Mouse (Mus musculus) macrophage (primary cell): ENCODE results near the gene Slc23a2. TPM values are rescaled to one million over a fixed set of nuclear protein-coding genes. Genes with fewer than 3 reads are reported as not detected.

ENCODE experiments used
- H3K27ac ChIP-seq: fragments of 350-480 bp; formaldehyde crosslinking; 2 replicates; pipeline ENCODE4 v1.9.0; 2021
- H3K36me3 ChIP-seq: fragments of 350-480 bp; formaldehyde crosslinking; 2 replicates; pipeline ENCODE4 v1.9.0; 2021; ENCODE audit errors: inconsistent target
- H3K4me3 ChIP-seq: fragments of 350-480 bp; formaldehyde crosslinking; 2 replicates; pipeline ENCODE4 v1.9.0; 2021; ENCODE audit errors: inconsistent target
- H3K79me2 ChIP-seq: fragments of 350-480 bp; formaldehyde crosslinking; 2 replicates; pipeline ENCODE4 v1.9.0; 2021; ENCODE audit errors: inconsistent target
- WGBS: methylation state at CpG from one replicate; pipeline ENCODE4 v1.1.7; 2026; ENCODE audit warnings: inconsistent platforms; ENCODE audit not compliant: missing documents; 5-methylcytosine and 5-hydroxymethylcytosine counted together
- polyA plus RNA-seq: library from polyadenylated mRNA; stranded (reverse); fragments of 250-400 nt; gene quantifications from 3 replicates; pipeline ENCODE4 v1.2.4, GENCODE M21; 2018; ENCODE audit warnings: inconsistent platforms

Gene Slc23a2
- polyA plus RNA-seq, 1 experiment from 2014 or later, result 42.4 TPM

DNA sequence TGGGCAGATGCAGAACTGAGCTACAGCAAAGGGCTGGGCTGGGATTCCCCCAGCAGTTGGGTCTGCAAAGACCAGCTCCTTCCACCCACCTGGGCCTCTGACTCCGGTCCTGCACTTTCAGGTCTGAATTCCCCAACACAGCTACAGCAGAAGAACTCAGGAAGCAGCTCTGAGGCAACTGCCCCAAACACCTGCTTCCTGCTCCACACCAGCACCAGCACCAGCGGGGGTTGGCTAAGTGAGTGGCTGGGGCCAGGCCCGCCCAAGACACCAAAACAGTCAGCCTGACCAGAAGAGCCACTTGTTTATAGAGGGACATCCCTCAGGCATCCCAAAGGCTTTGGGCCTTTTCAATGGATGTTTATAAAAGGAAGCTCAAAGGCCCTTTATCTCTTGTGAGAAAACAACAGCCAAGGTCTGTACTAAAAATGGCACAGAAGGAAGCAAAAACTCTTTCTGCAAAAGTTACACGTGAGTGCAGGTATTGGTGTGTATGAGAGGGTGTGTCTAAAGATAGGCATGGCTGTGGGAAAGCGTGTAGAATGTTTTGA, 123.8 kb downstream of the Slc23a2 start:
- Histone ChIP-seq H3K4me3 (peak overlapping the region; percentile 26), H3K27ac (peak overlapping the region; percentile 99), H3K79me2 (peaks cover 94% of the 10 kb centered on the region), H3K36me3 (no peaks in the 10 kb centered on the region)
- WGBS, result 13% methylated on average over 5 of the region's 5 CpGs

DNA sequence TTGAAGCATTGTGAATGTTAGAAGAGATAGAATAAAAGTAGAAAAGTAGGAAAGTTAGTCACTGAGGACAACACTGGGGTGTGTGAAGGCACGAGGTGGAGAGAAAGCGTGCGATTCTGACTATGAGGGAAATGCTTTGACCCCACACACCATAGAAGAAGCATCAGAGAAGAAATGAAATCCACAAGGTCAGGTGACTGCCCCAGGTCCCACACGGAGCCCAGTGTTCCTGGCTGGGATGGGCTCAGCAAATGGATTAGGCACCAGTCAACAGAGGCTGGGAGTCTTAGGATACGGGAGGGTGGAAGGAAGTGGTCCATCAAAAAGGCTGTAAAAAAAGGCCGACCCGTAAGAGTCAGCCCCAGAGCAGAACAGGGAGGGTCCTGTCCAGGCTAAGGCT, 124.5 kb downstream of the Slc23a2 start:
- H3K27ac ChIP-seq, result peak overlapping the region; percentile 99
- peaks cover 94% of the 10 kb centered on the region for H3K79me2 ChIP-seq
- 19% methylated on average over 7 of the region's 7 CpGs for WGBS
- peak overlapping the region; percentile 26 for H3K4me3 ChIP-seq
- no peaks in the 10 kb centered on the region for H3K36me3 ChIP-seq

DNA sequence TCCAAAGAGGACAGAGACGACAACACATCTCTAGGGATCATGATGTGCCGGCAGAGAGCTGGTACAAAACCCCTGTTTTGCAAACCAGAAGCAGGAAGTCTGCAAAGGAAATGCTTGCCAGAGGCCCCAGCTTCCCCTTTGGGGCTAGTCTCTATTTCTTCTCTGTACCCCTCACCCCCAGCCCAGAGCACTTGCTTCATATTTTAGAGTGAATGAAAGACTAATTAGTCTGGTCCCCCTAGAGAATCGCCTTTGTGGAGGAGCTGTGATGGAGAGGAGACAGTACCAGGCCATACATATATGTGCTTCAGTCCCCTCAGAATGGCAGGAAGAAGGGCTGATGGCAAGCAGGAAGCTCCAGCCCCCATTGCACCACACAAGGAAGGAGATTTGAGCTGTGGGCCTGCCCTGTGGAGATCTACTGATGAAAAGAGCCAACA, 125.5 kb downstream of the Slc23a2 start:
- Histone ChIP-seq H3K27ac (peak overlapping the region; percentile 99), H3K79me2 (peaks cover 94% of the 10 kb centered on the region), H3K4me3 (peak overlapping the region; percentile 26), H3K36me3 (no peaks in the 10 kb centered on the region)
- WGBS, result 2% methylated on average over 3 of the region's 3 CpGs

DNA sequence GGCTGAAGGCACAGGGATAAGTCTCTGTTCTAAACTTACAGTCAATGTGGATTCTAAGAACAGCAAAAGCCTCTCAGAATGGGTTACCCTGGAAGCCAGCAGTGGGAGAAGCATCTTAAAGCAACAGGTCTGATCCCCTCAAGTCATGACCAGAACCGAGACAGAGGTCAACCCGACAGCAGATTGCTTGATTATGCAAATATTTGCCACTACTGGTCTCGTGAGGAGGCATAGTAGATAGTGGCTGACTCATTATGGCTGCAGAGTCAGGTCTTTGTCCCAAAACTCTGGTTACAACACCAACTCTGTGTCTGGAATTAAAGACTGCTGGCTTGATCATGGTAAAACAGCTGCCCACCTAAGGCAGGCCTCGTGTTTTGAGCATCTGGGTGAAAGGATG, 126.8 kb downstream of the Slc23a2 start:
- Histone ChIP-seq H3K27ac (peak overlapping the region; percentile 99), H3K4me3 (no peak overlapping the region)

DNA sequence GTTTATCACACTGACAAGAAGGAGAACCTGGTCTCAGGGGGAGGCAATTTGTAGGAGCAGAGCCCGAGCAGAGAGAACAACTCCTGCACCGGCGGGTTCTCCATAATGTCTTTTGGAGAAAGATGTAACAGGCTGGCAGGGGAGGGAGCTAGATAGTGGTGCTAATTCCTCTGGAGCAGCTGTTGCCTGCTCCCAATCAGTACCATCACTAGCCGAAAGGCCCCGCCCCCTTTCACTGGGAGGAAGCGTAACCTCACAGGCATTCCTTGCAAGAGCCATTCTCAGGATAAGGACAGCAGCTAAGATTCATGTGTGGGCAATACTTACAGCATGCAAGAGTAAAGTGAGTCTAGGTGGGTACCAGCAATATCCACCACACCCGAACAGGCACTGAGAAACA, 127.3 kb downstream of the Slc23a2 start:
- peaks cover 3% of the 10 kb centered on the region for H3K36me3 ChIP-seq
- WGBS, result 44% methylated on average over 7 of the region's 7 CpGs
- no peak overlapping the region for H3K4me3 ChIP-seq
- peak overlapping the region; percentile 99 for H3K27ac ChIP-seq
- H3K79me2 ChIP-seq, result peaks cover 94% of the 10 kb centered on the region

More for the DNA sequence above, 126.8 kb downstream of the Slc23a2 start:
- 11% methylated on average over 4 of the region's 4 CpGs for WGBS
- Histone ChIP-seq H3K36me3 (no peaks in the 10 kb centered on the region), H3K79me2 (peaks cover 94% of the 10 kb centered on the region)

DNA sequence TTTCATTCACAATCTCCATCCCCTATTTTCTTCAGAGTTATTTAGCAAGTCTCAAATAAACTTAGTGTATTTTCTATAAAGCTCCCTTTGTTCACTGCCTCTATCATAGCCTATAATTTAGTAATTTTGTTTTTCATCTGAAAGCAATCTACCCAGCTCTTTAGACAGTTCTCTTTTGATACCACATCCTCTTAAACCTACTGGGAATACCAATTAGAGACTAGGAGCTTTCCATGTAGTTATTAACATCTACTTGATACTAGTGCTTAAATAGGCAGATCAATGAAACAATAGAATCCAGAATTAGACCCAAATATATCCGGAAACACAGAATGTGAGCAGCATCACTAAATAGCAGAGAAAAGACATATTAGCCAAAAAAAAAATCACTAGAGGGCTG, 128.9 kb downstream of the Slc23a2 start:
- Histone ChIP-seq H3K27ac (no peak overlapping the region), H3K36me3 (peaks cover 17% of the 10 kb centered on the region), H3K4me3 (no peak overlapping the region), H3K79me2 (peaks cover 94% of the 10 kb centered on the region)
- WGBS, result 86% methylated on average over 1 of the region's 1 CpGs

DNA sequence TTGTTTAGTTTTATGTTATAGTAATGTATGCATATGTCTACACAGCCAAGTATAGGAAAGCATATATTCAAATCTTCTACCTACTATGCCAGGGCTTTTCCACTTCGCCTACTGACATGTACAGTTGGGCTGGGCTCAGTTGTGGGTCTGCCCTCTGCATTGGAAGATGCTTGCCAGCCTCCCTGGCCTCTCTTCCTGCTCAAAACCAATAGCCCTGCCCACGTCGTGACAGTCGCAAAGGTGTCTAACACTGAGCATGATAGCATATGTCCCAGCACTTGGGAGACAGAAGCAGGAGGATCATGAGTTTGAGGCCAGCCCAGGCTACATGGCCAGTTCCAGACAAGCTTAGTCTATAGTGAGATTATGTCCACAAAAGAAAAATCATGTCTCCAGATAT, 131.8 kb downstream of the Slc23a2 start:
- no peak overlapping the region for H3K4me3 ChIP-seq
- H3K79me2 ChIP-seq, result peaks cover 84% of the 10 kb centered on the region
- 80% methylated on average over 4 of the region's 4 CpGs for WGBS
- peaks cover 43% of the 10 kb centered on the region for H3K36me3 ChIP-seq
- no peak overlapping the region for H3K27ac ChIP-seq

DNA sequence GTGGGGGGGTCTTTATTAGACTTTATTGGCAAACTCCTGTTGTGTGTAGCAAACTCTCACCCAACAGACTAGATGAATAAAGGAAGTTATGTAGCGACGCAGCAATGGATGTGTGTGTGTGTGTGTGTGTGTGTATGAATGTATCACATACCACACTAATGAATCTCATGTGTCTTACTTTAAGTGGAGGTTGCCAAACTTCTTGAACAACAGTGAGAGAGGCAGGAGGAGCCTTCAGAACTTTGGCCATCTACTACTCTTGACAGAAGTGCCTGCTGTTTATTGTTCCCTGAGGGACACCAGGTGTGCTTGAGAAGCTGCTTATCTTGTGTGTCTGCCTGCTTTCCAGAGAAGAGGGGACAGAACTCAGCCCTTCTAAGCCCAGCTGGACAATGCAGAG, 134.1 kb downstream of the Slc23a2 start:
- Histone ChIP-seq H3K27ac (no peak overlapping the region), H3K4me3 (no peak overlapping the region), H3K36me3 (peaks cover 45% of the 10 kb centered on the region), H3K79me2 (peaks cover 65% of the 10 kb centered on the region)
- no CpG with 5 or more reads among the region's 2 CpGs for WGBS

DNA sequence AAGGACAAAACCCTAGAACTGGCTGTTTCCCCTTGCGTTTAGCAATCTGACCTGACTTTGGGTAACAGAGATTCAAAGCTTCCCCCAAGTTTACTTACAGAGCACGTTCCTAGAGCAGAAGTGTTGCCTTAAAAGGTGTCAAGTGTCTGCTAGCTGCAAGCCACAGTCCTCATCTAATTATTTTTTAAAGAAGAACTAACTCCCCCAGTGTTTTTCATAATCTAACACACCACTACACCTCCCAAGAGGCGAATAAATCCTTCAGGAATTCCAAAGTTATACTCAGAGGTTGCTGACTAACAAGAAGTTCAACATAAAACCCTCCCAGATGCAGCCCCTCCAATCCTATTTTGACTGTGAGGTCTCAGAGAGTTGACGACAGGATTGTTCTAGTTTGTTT, 136.7 kb downstream of the Slc23a2 start:
- whole genome bisulfite sequencing, result 64% methylated on average over 4 of the region's 4 CpGs
- Histone ChIP-seq H3K36me3 (peaks cover 71% of the 10 kb centered on the region), H3K4me3 (no peak overlapping the region), H3K27ac (no peak overlapping the region), H3K79me2 (peaks cover 45% of the 10 kb centered on the region)

DNA sequence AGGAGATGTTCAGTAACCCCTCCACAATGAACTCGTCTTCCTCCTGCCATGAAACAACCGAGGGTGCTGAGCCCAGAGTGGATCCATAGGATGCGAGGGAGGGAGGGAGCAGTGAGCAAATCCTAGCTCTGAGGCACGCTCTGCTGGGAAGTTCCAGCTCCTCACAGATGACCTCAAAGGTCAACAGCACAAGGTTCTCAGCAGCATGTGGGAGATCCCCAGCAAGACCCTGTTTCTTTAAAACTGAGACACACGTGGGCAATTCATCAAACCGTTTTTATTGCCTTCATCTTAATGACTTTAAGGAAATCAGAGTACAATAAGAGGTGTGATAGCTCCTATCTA, 137.5 kb downstream of the Slc23a2 start:
- Histone ChIP-seq H3K79me2 (peaks cover 38% of the 10 kb centered on the region), H3K4me3 (no peak overlapping the region), H3K27ac (peak overlapping the region; percentile 92), H3K36me3 (peaks cover 74% of the 10 kb centered on the region)
- 87% methylated on average over 6 of the region's 6 CpGs for WGBS

DNA sequence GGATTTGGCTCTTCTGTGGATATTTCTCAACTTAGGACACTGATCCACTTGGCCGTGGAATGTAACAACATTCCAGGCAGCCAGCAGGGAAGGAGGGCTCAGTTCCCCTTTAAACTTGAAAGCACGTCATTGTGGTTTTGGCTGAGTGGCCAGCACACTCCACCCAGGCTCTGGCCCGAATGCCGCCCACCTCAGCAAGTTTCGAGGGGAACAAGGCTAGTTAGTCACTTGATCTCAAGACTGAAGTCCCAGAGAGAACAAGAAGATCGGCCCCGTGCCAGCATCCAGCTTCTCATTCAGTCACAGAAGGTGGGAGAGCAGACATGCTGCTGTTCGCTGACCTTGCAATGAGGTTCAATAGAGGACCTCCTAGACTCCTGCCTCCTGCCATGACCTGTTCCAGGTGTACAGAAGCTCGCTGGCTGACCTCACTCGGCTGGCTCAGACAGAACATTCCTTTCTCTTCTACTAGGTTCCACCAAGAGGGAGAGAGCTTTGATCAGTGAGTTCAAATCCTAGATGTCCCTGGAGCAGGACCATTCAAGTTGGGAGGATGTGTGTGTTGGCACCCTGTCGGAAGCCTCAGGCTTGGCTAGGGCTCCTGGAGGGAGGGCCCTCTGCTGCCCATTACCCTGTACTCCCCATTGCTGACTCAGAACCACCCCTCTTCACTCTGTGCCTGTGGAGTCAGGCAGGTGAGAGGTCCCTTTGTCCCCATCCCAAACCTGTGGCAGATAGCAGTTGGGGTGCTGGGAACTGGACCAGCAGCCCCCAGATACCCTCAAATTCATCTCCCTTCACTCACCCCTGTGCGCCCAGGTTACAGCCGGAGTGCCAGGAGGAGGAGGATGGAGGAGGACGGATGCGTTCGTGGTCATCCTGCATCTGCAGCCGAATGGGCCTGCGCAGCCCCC, 138.1 kb downstream of the Slc23a2 start:
- H3K4me3 ChIP-seq, result no peak overlapping the region

DNA sequence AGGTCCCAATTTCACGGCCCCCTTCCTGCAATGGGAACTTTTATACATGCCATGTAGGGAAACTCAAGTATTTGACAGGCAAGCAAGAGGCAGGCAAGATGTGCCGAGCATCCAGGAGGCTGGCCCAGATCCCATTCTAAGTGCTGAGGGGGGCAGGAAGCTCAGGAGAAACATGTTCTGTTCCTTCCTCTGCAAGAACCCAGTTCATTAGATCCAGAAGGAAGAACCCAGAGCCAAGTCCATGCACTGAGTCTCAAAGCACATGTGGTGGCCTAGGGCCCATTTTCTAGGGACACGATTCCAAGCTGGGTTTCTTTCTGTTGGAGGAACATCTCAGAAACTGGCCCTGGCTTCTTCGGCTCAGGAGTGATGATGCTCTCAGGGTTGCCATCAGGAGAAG, 139.5 kb downstream of the Slc23a2 start:
- H3K79me2 ChIP-seq, result peaks cover 21% of the 10 kb centered on the region; the same call in 1 of the 2 replicates
- 98% methylated on average over 4 of the region's 4 CpGs for WGBS
- H3K4me3 ChIP-seq, result no peak overlapping the region
- peaks cover 75% of the 10 kb centered on the region for H3K36me3 ChIP-seq
- peak overlapping the region; percentile 92 for H3K27ac ChIP-seq

More for the DNA sequence above, 138.1 kb downstream of the Slc23a2 start:
- peak overlapping the region; percentile 92 for H3K27ac ChIP-seq
- WGBS, result 49% methylated on average over 17 of the region's 18 CpGs
- peaks cover 32% of the 10 kb centered on the region; the same call in 1 of the 2 replicates for H3K79me2 ChIP-seq
- H3K36me3 ChIP-seq, result peaks cover 74% of the 10 kb centered on the region

DNA sequence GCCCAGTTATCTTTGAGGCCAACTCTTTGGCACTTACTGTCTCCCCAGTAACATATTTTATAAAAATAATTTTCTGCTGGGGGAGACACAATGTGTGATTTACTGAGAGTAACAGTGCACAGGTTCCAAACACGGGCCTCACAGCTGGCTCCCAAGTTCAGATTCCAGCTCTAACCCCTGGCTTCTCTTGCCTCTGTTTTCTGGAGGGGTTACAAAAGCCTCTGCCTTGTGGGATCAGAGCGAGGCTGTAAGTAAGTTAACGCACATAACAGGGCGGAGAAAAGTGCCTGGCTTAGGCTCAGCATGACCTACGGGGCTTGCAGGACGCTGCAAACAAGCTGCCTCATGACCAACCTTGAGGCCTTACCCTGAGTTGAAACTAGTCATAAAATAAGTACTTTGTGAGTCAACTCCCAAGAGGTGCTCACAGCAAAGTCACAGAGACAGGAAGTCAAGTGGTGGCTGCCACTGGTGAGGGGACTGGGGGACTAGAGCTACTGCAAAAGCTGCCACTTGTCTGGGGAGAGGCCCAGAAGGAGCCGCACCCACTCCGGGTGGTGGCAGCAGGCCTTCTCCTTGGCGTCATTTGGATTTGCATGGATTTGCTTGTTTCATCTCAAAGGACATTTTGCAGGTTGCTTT, 140.3 kb downstream of the Slc23a2 start:
- 0 out of 2 replicates have a peak overlapping the region, but pooled peaks have one; percentile 92 for H3K27ac ChIP-seq
- H3K79me2 ChIP-seq, result peaks cover 16% of the 10 kb centered on the region; the same call in 1 of the 2 replicates
- no peak overlapping the region for H3K4me3 ChIP-seq
- H3K36me3 ChIP-seq, result peaks cover 75% of the 10 kb centered on the region
- 96% methylated on average over 8 of the region's 9 CpGs for WGBS

DNA sequence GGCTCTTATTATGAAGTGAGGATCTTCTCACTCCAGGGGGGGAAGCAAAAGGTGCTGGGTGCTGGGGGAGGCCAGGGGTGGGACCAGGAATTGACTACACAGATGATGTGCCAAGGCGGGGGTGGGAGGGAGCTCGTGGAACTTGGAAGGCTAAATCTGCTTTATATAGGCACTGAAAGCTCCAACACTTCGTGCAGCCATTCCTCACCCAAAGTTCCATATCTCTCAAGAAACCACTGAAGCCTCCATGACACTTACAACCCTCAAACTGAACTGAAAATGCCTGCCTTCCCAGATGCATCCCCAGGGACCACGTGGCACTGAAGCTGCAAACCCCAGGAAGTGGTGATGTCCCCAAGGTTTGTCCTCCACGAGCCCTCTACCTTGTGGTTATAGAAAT, 141.0 kb downstream of the Slc23a2 start:
- 80% methylated on average over 5 of the region's 5 CpGs for WGBS
- no peak overlapping the region for H3K27ac ChIP-seq
- peaks cover 74% of the 10 kb centered on the region for H3K36me3 ChIP-seq

More for the DNA sequence above, 141.0 kb downstream of the Slc23a2 start:
- no peak overlapping the region for H3K4me3 ChIP-seq
- peaks cover 11% of the 10 kb centered on the region; the same call in 1 of the 2 replicates for H3K79me2 ChIP-seq
